ENCODE assay signal across 7 mouse cellular contexts in the genomic region with DNA sequence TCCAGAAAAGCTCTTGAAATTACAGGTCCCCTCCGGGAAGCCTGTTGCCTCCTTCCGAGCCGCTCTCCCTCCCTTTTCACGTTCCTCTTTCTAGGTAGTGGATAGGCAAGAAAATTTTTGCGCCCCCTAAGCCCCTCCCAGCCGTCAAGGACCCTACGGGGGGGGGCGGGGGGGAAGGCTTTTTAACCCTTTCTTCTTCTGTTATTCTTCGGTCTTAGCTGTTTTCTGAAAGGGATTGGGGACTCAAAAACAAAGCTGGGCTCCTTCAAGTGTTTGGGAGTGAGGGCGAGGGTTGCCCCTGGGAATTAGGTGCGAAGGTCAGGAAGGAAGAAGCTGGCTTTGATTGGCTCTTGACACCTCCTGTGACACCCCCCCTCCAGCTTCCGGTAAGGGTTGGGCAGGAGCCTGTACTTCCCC. TPM values are rescaled to one million over a fixed set of nuclear protein-coding genes. Genes with fewer than 3 reads are reported as not detected.
DNase-seq lines count a peak whose midpoint lies in the region; ATAC-seq and TF ChIP-seq lines count a peak whose summit lies in the region.

No protein-coding gene starts in this region.

- WGBS in heart, embryonic 12.5 days = under 1% methylated on average over 12 of the region's 12 CpGs
- WGBS in midbrain, embryonic 11.5 days = under 1% methylated on average over 12 of the region's 12 CpGs

- in situ Hi-C loops in CH12.LX (cut with MboI; ENCODE audit: low pct_ligation_motif_present, low pct_unique_long_range_greater_than_20kb, low sequenced_read_pairs) = loop anchor here (10.0 kb wide), 1 partner anchor 442 kb away; the partner anchor contains the start of genes Babam2 and Rbks

- H3K79me2 ChIP-seq in CH12.LX (replicated peaks; ENCODE audit: control insufficient read depth, extremely low read depth, insufficient read depth, poor library complexity, severe bottlenecking) = no peaks in the 10 kb centered on the region

- no peak for ATAC-seq in heart, embryonic 12.5 days (ENCODE audit: insufficient number of reproducible peaks, low FRiP score)
- no peak for ATAC-seq in midbrain, embryonic 11.5 days (ENCODE audit: low FRiP score)

- H3K27me3 ChIP-seq in CH12.LX (replicated peaks) = peaks cover 25% of the 10 kb centered on the region
- no peaks in the 10 kb centered on the region for H3K27me3 ChIP-seq in heart, embryonic 12.5 days (replicated peaks)
- H3K27me3 ChIP-seq in midbrain, embryonic 11.5 days (ENCODE audit: control insufficient read depth, insufficient read depth, low read length) = peaks cover 60% of the 10 kb centered on the region

- TF ChIP-seq POLR2A in CH12.LX (IDR thresholded peaks at IDR 0.05; ENCODE audit: low read depth, low read length) = no peak

- no peaks in the 10 kb centered on the region for H3K9me3 ChIP-seq in CH12.LX (replicated peaks; ENCODE audit: low read length)
- no peaks in the 10 kb centered on the region for H3K9me3 ChIP-seq in heart, embryonic 12.5 days (replicated peaks)
- H3K9me3 ChIP-seq in midbrain, embryonic 11.5 days (ENCODE audit: control insufficient read depth, low read length) = no peaks in the 10 kb centered on the region

- H3K4me2 ChIP-seq in CH12.LX (ENCODE audit: insufficient read depth, low read depth, poor library complexity, severe bottlenecking) = peak overlapping the region; percentile 33
- peak overlapping the region; percentile 91 for H3K4me2 ChIP-seq in heart, embryonic 12.5 days
- H3K4me2 ChIP-seq in midbrain, embryonic 11.5 days = peak overlapping the region; percentile 92

- H3K27ac ChIP-seq in CH12.LX (ENCODE audit: insufficient read depth, low read depth) = no peak overlapping the region
- peak overlapping the region; percentile 98 for H3K27ac ChIP-seq in heart, embryonic 12.5 days (ENCODE audit: poor library complexity, severe bottlenecking)
- H3K27ac ChIP-seq in midbrain, embryonic 11.5 days (ENCODE audit: low read depth, low read length) = no peak overlapping the region

- DNase-seq in CH12.LX (ENCODE audit: extremely low read depth) = no peak
- DNase-seq in NIH3T3 (ENCODE audit: low read depth) = peak; percentile 76
- peak; percentile 67 for DNase-seq in kidney, postnatal 10 days
- DNase-seq in midbrain, embryonic 11.5 days (ENCODE audit: low spot score, missing footprints) = no peak
- no peak for DNase-seq in left cerebral cortex, postnatal 14 days (ENCODE audit: low spot score in 2 of 2)
- no peak for DNase-seq in spleen, postnatal 4 days (ENCODE audit: low spot score in 2 of 2)

- no peak for TF ChIP-seq EP300 in CH12.LX (IDR thresholded peaks at IDR 0.05; ENCODE audit: low read length)

- intact Hi-C loops in left cerebral cortex, postnatal 14 days (cut with DNase I) = loop anchor here (2.0 to 10.0 kb wide), 5 partner anchors 155 to 572 kb away; partner anchors contain the start of gene Mrpl33

- H3K4me1 ChIP-seq in CH12.LX (ENCODE audit: control insufficient read depth in 1 of 2, insufficient read depth in 2 of 2) = peaks cover 2 to 3% of the 10 kb centered on the region in 2 experiments; a peak in 3 of 4 replicates
- peaks cover 43% of the 10 kb centered on the region for H3K4me1 ChIP-seq in heart, embryonic 12.5 days (replicated peaks)
- H3K4me1 ChIP-seq in midbrain, embryonic 11.5 days (ENCODE audit: control insufficient read depth, insufficient read depth, low read length) = peaks cover 13% of the 10 kb centered on the region

- no peaks in the 10 kb centered on the region for H3K36me3 ChIP-seq in CH12.LX (replicated peaks in 1 of 2; ENCODE audit: control insufficient read depth in 1 of 2, insufficient read depth in 1 of 2, low read length in 1 of 2)
- H3K36me3 ChIP-seq in heart, embryonic 12.5 days = no peaks in the 10 kb centered on the region
- H3K36me3 ChIP-seq in midbrain, embryonic 11.5 days (ENCODE audit: control insufficient read depth, insufficient read depth, low read length) = no peaks in the 10 kb centered on the region

- no peak for TF ChIP-seq RAD21 in CH12.LX (IDR thresholded peaks at IDR 0.05; ENCODE audit: low read depth, low read length)

- no peak for TF ChIP-seq CTCF in CH12.LX (conservative IDR thresholded peaks at IDR 0.05 in 1 of 2, IDR thresholded peaks at IDR 0.05 in 1 of 2; ENCODE audit: low read depth in 2 of 2, low read length in 2 of 2)

- dilution Hi-C loops in CH12.LX (cut with MboI; ENCODE audit: extremely low pct_ligation_motif_present, extremely low pct_unique_long_range_greater_than_20kb, low sequenced_read_pairs) = no loop called here

- no peak overlapping the region for H3K9ac ChIP-seq in CH12.LX (ENCODE audit: insufficient read depth, low read depth)
- H3K9ac ChIP-seq in heart, embryonic 12.5 days = peak overlapping the region; percentile 95
- H3K9ac ChIP-seq in midbrain, embryonic 11.5 days (ENCODE audit: low read length) = no peak overlapping the region

- no peak overlapping the region for H3K4me3 ChIP-seq in CH12.LX (replicated peaks in 1 of 3; ENCODE audit: low read depth in 2 of 3, low read length in 2 of 3, poor library complexity in 1 of 3)
- peak overlapping the region; percentile 84 for H3K4me3 ChIP-seq in heart, embryonic 12.5 days
- peak overlapping the region; percentile 53 for H3K4me3 ChIP-seq in midbrain, embryonic 11.5 days (ENCODE audit: low read depth, low read length)

TF ChIP-seq in CH12.LX, 34 proteins besides CTCF, POLR2A, EP300 and RAD21:
- TF ChIP-seq JUND (conservative IDR thresholded peaks at IDR 0.05; ENCODE audit: low read depth, low read length) = no peak
- no peak for TF ChIP-seq GABPA (IDR thresholded peaks at IDR 0.05; ENCODE audit: insufficient replicate concordance, low read depth, low read length)
- no peak for TF ChIP-seq MYC (IDR thresholded peaks at IDR 0.05; ENCODE audit: low read depth, low read length)
- TF ChIP-seq BHLHE40 (IDR thresholded peaks at IDR 0.05; ENCODE audit: low read depth, low read length) = no peak
- no peak for TF ChIP-seq ZC3H11A (IDR thresholded peaks at IDR 0.05; ENCODE audit: low read depth, low read length)
- no peak for TF ChIP-seq UBTF (IDR thresholded peaks at IDR 0.05; ENCODE audit: low read depth, low read length)

RNA-seq across cellular contexts. Expression of gene Fosl2, which starts 1.5 kb away (rescaled TPM):
- total RNA-seq in CH12.LX (2012; rRNA removed) (0.17 and 0.59 TPM in 2 replicates), CH12.LX (2014; rRNA removed) (0.23 TPM in 2 replicates)
- 0.52 and 0.91 TPM in 2 replicates for polyA plus RNA-seq in CH12.LX (2012; ENCODE audit: insufficient read length, low read depth)
- polyA plus RNA-seq in heart, embryonic 12.5 days (2016; fragmentation: Nextera tagmentation; extraction: Ambion mirVana) = 3.3 and 3.8 TPM in 2 replicates
- 0.52 and 0.57 TPM in 2 replicates for polyA plus RNA-seq in midbrain, embryonic 11.5 days (2014; fragmentation: Nextera tagmentation; extraction: Ambion mirVana)
- total RNA-seq in left cerebral cortex, postnatal 14 days (2021) = 10 to 100 TPM; 24.7 to 34.7 TPM

Comparison
In these comparisons a context has a peak if more than half of its experiments do, and no peak if none do; other contexts are left out.
1. DNase-seq: peak in NIH3T3 (single experiment) and kidney, postnatal 10 days (single experiment); none in CH12.LX (single experiment), midbrain, embryonic 11.5 days (single experiment), left cerebral cortex, postnatal 14 days (0 of 2) and spleen, postnatal 4 days (0 of 2).
2. H3K4me2 ChIP-seq: peak in every context shown above with its lines; median percentile 92 in midbrain, embryonic 11.5 days; 91 in heart, embryonic 12.5 days; 33 in CH12.LX.
3. H3K4me3 ChIP-seq: peak in heart, embryonic 12.5 days (single experiment) and midbrain, embryonic 11.5 days (single experiment); none in CH12.LX (0 of 3).